Mouse (Mus musculus): ENCODE results near the gene Vmn1r121.
"Not testable (repeated sequence)": the region's sequence is repeated elsewhere in the genome, so short reads cannot be mapped to it uniquely, and the experiment has no call there.

Gene Vmn1r121

GRCm38 (mm10) chr7:21098413-21098812 is at the start of gene Vmn1r121:
Gene Vmn1r121, minus strand, starts transcription at chr7:21098513.
- in situ Hi-C loops (cut with MboI; ENCODE audit: low sequenced_read_pairs): not testable (repeated sequence)

- in situ Hi-C loops (cut with MboI; ENCODE audit: low sequenced_read_pairs): not testable (repeated sequence)
Measured at GRCm38 (mm10) chr7:21134028-21134427, 35.7 kb upstream of the Vmn1r121 start, which contains the start of gene Vmn1r122. Gene Vmn1r122, minus strand, starts transcription at chr7:21134128.

GRCm38 (mm10) chr7:21053684-21054083 is 44.6 kb downstream of the Vmn1r121 start, which contains the start of gene Vmn1r120:
Gene Vmn1r120, minus strand, starts transcription at chr7:21053784.
- in situ Hi-C loops (cut with MboI; ENCODE audit: low sequenced_read_pairs): not testable (repeated sequence)

Data from CH12F3 (cell line).